9 mouse cellular contexts compared by ENCODE assay signal in the genomic region with DNA sequence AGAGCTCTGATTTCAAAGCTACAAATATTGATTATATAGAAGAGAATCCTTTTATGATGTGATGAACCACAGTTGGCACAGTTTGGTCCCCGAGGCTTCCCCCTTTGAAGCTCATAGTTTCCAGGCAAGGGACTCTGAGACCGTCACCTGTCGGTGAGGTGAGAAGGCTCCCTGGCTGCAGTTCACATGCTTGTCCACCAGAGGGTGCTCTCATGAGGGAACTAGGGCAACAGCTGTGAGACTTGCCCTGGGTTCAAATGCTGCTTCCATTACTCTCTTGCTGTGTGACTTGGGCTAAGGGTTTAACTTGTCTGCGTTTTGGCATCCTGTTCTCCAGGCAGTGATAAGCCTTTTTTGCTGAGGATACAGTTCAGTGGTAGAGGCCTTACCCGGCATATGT.
DNase-seq lines count a peak whose midpoint lies in the region; ATAC-seq and TF ChIP-seq lines count a peak whose summit lies in the region.
"Had no signal": no experiment of that assay in that cellular context is flagged by ENCODE, and none has a peak within 500 bp of the region (broad histone marks: within the 10 kb centered on the region; RNA-seq: fewer than 3 reads in every experiment).

No protein-coding gene starts in this region.

- TF ChIP-seq CTCF in heart, adult 2 months (IDR thresholded peaks at IDR 0.05): peak; percentile 76
- TF ChIP-seq CTCF in Patski (IDR thresholded peaks at IDR 0.05): peak; percentile 38
- peak; percentile 69 for TF ChIP-seq CTCF in stomach, postnatal 0 days (IDR thresholded peaks at IDR 0.05; ENCODE audit: low read depth)

- DNase-seq in heart, adult 2 months: no peak
- no peak for DNase-seq in heart, embryonic 10.5 days (ENCODE audit: low spot score)
- peak; percentile 14 for DNase-seq in lung, postnatal 14 days
- DNase-seq in lung, postnatal 25 days (ENCODE audit: low spot score): no peak
- no peak for DNase-seq in Patski (ENCODE audit: low read depth, low spot score)
- DNase-seq in stomach, postnatal 0 days (ENCODE audit: low spot score): no peak
- no peak for DNase-seq in right cerebral cortex, postnatal 4 days
- no peak for DNase-seq in yolk sac, embryonic 10.5 days (ENCODE audit: low spot score)

- H3K27ac ChIP-seq in heart, adult 2 months: no peak overlapping the region
- no peak overlapping the region for H3K27ac ChIP-seq in heart, embryonic 10.5 days
- no peak overlapping the region for H3K27ac ChIP-seq in stomach, postnatal 0 days (replicated peaks)

- 86% methylated on average over 5 of the region's 5 CpGs for WGBS in heart, adult 2 months
- 84% methylated on average over 5 of the region's 5 CpGs for WGBS in heart, embryonic 10.5 days
- 89% methylated on average over 5 of the region's 5 CpGs for WGBS in stomach, postnatal 0 days

- POLR2A ChIA-PET in Patski (lab: Charles Lee): interaction anchor here (0.6 to 1.2 kb wide), 2 partner anchors 14 to 1454 kb away, joined by 3 read pairs; no protein-coding TSS in a partner anchor

- no peak for ATAC-seq in Patski
- no peak for ATAC-seq in stomach, postnatal 0 days (ENCODE audit: low FRiP score, low TSS enrichment)

- TF ChIP-seq POLR2A in heart, adult 2 months (IDR thresholded peaks at IDR 0.05; ENCODE audit: insufficient read depth, low read depth, low read length): no peak

- H3K79me2 ChIP-seq in heart, adult 2 months (replicated peaks; ENCODE audit: control insufficient read depth, insufficient read depth, low read length): no peaks in the 10 kb centered on the region

- no peak for TF ChIP-seq EP300 in heart, adult 2 months (IDR thresholded peaks at IDR 0.05; ENCODE audit: insufficient read depth, low read depth, low read length)
- no peak for TF ChIP-seq EP300 in stomach, postnatal 0 days (optimal IDR thresholded peaks at IDR 0.05)

- no peaks in the 10 kb centered on the region for H3K4me1 ChIP-seq in heart, adult 2 months (ENCODE audit: control insufficient read depth, insufficient read depth, low read length)
- H3K4me1 ChIP-seq in heart, embryonic 10.5 days: no peaks in the 10 kb centered on the region
- no peaks in the 10 kb centered on the region for H3K4me1 ChIP-seq in stomach, postnatal 0 days (replicated peaks; ENCODE audit: control insufficient read depth, insufficient read depth)
- H3K4me1 ChIP-seq: megakaryocyte, embryonic 14.5 days had no signal

- H3K36me3 ChIP-seq in heart, adult 2 months (ENCODE audit: control insufficient read depth, insufficient read depth, low read length): no peaks in the 10 kb centered on the region
- H3K36me3 ChIP-seq in heart, embryonic 10.5 days: no peaks in the 10 kb centered on the region
- no peaks in the 10 kb centered on the region for H3K36me3 ChIP-seq in stomach, postnatal 0 days (ENCODE audit: control insufficient read depth, insufficient read depth, low read length)

- no peak overlapping the region for H3K4me2 ChIP-seq in stomach, postnatal 0 days (replicated peaks; ENCODE audit: low read depth)

- no peak overlapping the region for H3K4me3 ChIP-seq in heart, adult 2 months
- H3K4me3 ChIP-seq in heart, embryonic 10.5 days: no peak overlapping the region
- no peak overlapping the region for H3K4me3 ChIP-seq in stomach, postnatal 0 days (ENCODE audit: low read depth, low read length)
- H3K4me3 ChIP-seq: megakaryocyte, embryonic 14.5 days had no signal

- intact Hi-C loops in heart, adult 2 months (cut with DNase I): no loop called here

- no peak overlapping the region for H3K9ac ChIP-seq in heart, adult 2 months (ENCODE audit: low read depth, low read length)
- H3K9ac ChIP-seq in stomach, postnatal 0 days (ENCODE audit: low read length): no peak overlapping the region

- CTCF ChIA-PET in Patski (lab: Charles Lee): no interaction called here

- in situ Hi-C loops in Patski (cut with MboI; ENCODE audit: low pct_unique_long_range_greater_than_20kb): no loop called here

- no peaks in the 10 kb centered on the region for H3K9me3 ChIP-seq in heart, embryonic 10.5 days
- H3K9me3 ChIP-seq in stomach, postnatal 0 days (ENCODE audit: control insufficient read depth, low read length): no peaks in the 10 kb centered on the region

- no peaks in the 10 kb centered on the region for H3K27me3 ChIP-seq in heart, adult 2 months (ENCODE audit: control insufficient read depth, insufficient read depth, low read length)
- H3K27me3 ChIP-seq in heart, embryonic 10.5 days (ENCODE audit: insufficient read depth, poor library complexity, severe bottlenecking): no peaks in the 10 kb centered on the region
- H3K27me3 ChIP-seq in Patski: peaks cover 9% of the 10 kb centered on the region
- H3K27me3 ChIP-seq in stomach, postnatal 0 days (ENCODE audit: control insufficient read depth, insufficient read depth, low read length): no peaks in the 10 kb centered on the region
